Mouse (Mus musculus) CD4-positive, CD25-positive, alpha-beta regulatory T cell, adult 9 weeks (primary cell): ENCODE data around the gene Ppp3ca. TPM values are rescaled to one million over a fixed set of nuclear protein-coding genes. Genes with fewer than 3 reads are reported as not detected.

ENCODE experiments used
- polyA plus RNA-seq: library from polyadenylated mRNA; unstranded; fragments of 100-300 nt; shearing (Covaris generic); gene quantifications from one replicate; pipeline ENCODE4 v1.2.1, GENCODE M21; 2017

Gene Ppp3ca
- polyA plus RNA-seq, result 8.1 TPM

DNA sequence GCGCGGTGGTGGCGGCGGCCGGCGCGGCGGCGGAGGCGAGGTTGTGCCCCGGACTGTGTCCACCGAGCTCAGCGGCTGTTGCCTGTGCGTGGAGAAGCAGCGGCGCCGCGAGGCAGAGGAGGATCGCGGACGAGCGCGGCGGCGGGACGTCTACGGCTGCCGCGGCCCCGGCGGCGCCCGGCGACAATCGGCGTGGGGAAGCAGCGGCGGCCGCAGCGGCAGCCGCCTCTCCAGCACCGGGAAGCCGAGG, at the start of gene Ppp3ca:
Gene Ppp3ca, plus strand, starts transcription at position 15 of the 250 bp plus-strand sequence.

